Mouse (Mus musculus): ENCODE measurements around the gene Sirpb1a.
"Not testable (repeated sequence)": the region's sequence is repeated elsewhere in the genome, so short reads cannot be mapped to it uniquely, and the experiment has no call there.

Gene Sirpb1a

DNA sequence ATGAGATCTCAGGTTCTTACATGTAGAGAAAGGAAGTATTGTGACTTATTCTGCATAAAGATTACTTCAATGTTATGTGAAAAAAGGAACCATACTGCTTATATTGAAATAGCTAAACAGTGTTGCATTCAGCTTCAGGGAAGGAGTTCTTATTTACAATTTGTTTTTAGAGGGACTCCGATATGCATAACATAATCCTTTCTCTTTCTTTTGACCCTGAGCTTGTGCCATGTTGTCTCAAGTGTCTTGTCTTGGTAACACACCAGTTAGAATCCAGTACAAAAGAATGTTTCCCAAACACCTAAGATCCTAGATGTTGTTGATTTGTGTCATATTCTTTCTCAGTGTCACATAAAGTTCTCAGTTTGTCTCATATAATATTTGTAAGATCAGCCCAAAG is at the start of gene Sirpb1a:
TSS of gene Sirpb1a (minus strand) at position 74 of the 400 bp plus-strand sequence.
- DNase-seq (ENCODE audit: low read depth, low spot score) = not testable (repeated sequence)

- DNase-seq (ENCODE audit: low read depth, low spot score) = not testable (repeated sequence)
Measured at GRCm38 (mm10) chr3:15474831-15475230, 48.5 kb upstream of the Sirpb1a start.

- not testable (repeated sequence) for DNase-seq (ENCODE audit: low read depth, low spot score)
Measured at GRCm38 (mm10) chr3:15470158-15470557, 43.8 kb upstream of the Sirpb1a start.

GRCm38 (mm10) chr3:15443936-15444335 is 17.6 kb upstream of the Sirpb1a start:
- not testable (repeated sequence) for DNase-seq (ENCODE audit: low read depth, low spot score)

DNA sequence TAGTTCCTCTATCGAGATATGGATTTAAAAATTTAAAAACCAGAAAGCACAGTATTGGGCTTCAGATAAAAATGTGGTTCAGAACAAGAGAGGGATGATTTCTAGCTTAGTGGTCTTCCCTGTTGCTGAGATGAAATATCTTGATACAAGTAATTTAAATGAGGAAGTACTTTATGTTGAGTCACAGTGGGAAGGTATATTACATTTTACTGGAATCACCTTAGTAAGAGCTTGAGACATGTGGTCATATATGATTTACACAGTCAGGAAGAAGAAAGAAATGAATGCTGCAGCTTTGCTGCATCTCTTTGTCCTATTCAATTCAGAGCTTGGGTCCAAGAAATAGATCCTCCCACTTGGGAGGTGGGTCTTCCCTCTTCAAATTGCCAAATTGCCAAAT is 13.5 kb upstream of the Sirpb1a start:
- not testable (repeated sequence) for DNase-seq (ENCODE audit: low read depth, low spot score)

GRCm38 (mm10) chr3:15427917-15428316 is 1.6 kb upstream of the Sirpb1a start:
- no peak for DNase-seq (ENCODE audit: low read depth, low spot score)

GRCm38 (mm10) chr3:15355690-15356089 is 70.6 kb downstream of the Sirpb1a start:
- DNase-seq (ENCODE audit: low read depth, low spot score) = not testable (repeated sequence)

DNA sequence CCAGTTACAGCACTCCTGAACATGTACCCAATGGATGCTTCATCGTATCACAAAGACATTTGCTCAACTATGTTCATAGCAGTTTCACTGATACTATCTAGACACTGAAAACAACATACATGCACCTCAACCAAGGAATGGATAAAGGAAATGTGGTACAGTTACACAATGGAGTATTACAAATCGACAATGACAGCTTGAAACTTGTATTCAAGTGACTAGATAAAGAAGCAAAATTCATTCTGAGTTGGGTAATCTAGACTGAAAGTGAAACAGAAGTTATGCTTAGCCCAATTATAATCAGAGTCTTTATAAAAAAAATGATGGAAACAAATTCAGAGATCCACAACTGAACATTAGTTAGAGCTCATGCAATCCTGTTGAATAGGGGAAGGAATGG is 76.0 kb downstream of the Sirpb1a start:
- DNase-seq (ENCODE audit: low read depth, low spot score) = not testable (repeated sequence)

DNA sequence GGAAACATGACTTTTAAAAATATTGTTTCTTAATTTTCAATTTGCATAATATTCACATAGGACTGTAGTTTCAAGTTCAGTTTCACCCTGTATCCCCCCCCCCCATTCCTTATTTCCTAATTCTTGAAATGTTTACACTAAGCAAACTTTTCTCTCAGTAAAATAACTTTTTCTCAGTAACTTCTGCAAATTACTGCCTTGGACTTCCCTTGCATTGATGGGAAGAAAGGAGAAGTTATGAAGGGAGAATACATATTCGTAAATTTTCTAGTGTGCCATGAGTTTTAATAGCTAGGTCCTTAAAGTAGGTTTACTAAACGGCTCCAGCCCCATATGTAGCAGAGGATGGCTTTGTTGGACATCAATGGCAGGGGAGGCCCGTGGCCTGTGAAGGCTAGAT is 80.7 kb downstream of the Sirpb1a start:
- not testable (repeated sequence) for DNase-seq (ENCODE audit: low read depth, low spot score)

- DNase-seq (ENCODE audit: low read depth, low spot score) = no peak
Measured at GRCm38 (mm10) chr3:15340287-15340686, 86.0 kb downstream of the Sirpb1a start.

DNA sequence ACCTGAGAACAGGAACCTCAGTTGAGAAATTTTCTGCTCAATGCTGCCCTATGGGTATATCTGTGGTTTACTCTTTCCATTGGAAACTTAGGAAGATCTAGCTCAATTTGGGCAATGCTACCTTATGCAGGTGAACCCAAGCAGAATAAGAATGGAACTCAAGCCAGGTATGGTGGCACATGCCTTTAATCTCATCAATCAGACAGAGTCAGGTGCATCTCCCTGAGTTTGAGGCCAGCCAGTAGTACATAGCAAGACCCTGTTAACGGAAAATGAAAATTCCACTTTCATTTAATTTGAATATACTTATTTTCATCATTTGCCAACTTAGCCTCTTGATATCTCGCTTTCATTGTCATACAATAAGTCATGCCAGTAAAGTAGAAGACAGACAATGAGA is 92.1 kb downstream of the Sirpb1a start:
- DNase-seq (ENCODE audit: low read depth, low spot score) = no peak

- no peak for DNase-seq (ENCODE audit: low read depth, low spot score)
Measured at GRCm38 (mm10) chr3:15332063-15332462, 94.3 kb downstream of the Sirpb1a start, which contains the start of gene Gm9733. Gene Gm9733, minus strand, starts transcription at chr3:15332302.

DNA sequence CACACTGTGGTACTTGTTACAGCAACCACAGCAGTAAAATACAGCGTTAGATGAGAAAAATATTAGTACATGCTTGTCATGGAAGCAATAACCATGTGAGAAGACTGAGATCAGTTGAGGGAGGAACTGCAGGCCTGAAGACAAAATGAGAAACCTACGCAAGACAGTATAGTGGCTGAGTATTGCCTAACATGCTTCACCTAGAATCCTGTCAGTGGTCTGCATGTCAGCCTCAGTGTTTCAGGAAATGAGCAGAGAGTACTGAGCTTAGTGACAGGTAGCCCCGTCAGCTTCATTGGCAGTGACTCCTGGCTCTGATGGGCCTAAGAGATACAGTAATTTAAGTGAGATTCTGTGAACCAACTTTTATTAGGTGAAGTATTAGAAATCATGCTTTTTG is 94.8 kb downstream of the Sirpb1a start:
- DNase-seq (ENCODE audit: low read depth, low spot score) = no peak

DNA sequence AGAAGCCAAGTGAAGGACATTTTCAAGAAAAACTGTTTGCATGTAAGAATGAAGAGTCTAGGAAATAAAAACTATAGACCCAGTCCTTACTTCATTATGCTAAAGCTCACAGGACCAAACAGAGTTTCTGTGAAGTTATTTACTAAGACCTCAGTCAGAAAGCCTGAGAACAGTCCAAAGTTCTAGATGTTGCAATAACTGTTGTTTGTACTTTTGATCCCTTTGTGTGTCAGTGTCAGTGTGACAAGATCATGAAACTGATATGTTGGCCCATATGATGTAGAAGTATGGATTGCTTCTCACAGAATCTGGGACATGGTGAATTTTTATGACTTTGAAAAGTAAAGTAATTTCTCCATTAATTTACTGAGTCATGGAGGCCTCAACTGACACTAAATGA is 96.8 kb downstream of the Sirpb1a start:
- DNase-seq (ENCODE audit: low read depth, low spot score) = no peak
